Mouse (Mus musculus) spleen, embryonic (tissue): ENCODE results near the gene Myb.
"Not testable (repeated sequence)": the region's sequence is repeated elsewhere in the genome, so short reads cannot be mapped to it uniquely, and the experiment has no call there.

Experiments used
- CTCF ChIA-PET: fragments of 350-600 bp; sonication (Branson Sonifier 250); formaldehyde crosslinking; loops from one replicate; lab custom pipeline; 2022; lab: Charles Lee

Gene Myb

GRCm38 (mm10) chr10:21172650-21173200 lies 11.9 kb upstream of the Myb start:
- CTCF ChIA-PET = no interaction called here

DNA sequence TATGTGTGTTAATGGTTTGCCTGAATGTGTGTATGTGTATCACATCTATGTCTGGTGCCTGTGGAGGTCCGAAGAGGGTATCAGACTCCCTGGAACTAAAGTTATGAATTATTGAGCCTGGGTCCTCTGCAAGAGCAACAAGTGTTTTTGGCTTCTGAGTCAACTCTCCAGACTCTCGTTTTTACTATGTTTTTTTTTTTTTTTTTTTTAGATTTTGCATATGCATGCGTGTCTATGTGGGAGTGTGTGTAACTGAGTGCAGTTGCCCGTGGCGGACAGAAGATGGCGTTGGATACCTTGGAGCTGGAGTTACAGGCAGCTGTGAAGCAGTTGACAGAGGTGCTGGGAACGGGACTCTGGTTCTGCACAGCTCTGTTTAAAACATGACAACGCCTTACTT lies 7.7 kb upstream of the Myb start:
- CTCF ChIA-PET = no interaction called here

GRCm38 (mm10) chr10:21167842-21168241 lies 7.1 kb upstream of the Myb start:
- CTCF ChIA-PET = no interaction called here

DNA sequence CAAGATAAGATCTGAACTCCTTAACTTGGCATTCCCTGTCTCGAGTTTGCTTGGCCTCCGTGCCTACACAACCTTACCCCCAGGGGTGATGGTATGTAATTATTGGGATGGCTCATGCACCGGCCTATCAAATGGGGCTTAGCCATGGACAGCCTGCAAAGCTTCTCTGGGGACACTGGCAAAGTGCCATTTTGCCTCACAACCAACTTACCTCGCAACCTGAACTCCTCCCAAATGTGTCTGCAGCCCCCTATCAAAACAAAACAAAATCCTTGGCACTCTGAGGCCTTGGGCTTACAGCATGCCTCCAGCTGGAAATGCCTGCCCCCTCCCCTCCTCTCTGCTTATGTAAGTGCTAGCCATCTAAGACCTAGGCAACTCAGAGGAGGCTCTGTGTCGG lies 6.4 kb upstream of the Myb start:
- CTCF ChIA-PET = no interaction called here

- CTCF ChIA-PET = no interaction called here
These were observed 4.6 kb upstream of the Myb start for GRCm38 (mm10) chr10:21165411-21165810.

- CTCF ChIA-PET = no interaction called here
These were observed 1.3 kb upstream of the Myb start for GRCm38 (mm10) chr10:21162124-21162523.

GRCm38 (mm10) chr10:21161359-21162094 lies 743 bp upstream of the Myb start:
- CTCF ChIA-PET = no interaction called here

GRCm38 (mm10) chr10:21159697-21160394 lies 938 bp downstream of the Myb start:
- CTCF ChIA-PET = no interaction called here

- CTCF ChIA-PET = no interaction called here
These were observed 1.8 kb downstream of the Myb start for GRCm38 (mm10) chr10:21158918-21159443.

DNA sequence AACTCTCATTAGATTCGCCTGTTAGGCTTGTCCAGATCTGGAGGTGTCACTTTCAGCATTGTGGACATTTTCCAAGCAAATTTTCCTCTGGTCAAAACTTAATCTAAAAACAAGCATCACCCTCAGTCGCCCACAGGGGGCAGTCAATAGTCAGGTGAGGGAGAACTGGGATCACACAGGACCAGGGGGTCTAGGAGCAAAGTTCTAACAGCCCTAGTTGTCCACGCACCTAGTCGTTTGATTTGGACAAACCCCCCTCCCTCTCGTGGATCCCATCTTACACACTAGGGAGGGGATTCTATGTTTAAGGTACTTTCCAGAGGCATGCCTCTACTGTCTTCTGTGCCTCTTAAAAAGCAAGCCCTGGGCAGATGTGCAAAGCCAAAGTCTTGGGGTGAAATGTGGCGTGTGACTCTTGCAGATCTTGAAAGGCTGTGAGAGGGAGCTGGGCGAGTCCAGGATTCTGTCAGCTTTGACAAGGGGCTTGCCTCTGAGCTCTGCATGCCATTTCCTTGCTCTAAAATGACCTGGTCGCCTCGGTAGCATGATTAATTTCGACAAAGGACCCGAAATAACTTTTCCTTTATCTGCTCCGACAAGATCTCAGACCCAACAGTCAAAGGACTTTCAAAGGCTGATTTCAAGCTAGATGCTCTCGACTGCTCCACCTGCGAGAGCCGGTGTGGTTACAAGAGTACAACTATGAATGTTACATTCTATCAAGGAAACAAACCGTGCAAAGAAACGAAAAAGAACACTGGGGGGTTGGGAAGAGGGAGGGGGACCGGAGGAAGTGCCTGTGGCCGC lies 2.5 kb downstream of the Myb start:
- CTCF ChIA-PET = no interaction called here

DNA sequence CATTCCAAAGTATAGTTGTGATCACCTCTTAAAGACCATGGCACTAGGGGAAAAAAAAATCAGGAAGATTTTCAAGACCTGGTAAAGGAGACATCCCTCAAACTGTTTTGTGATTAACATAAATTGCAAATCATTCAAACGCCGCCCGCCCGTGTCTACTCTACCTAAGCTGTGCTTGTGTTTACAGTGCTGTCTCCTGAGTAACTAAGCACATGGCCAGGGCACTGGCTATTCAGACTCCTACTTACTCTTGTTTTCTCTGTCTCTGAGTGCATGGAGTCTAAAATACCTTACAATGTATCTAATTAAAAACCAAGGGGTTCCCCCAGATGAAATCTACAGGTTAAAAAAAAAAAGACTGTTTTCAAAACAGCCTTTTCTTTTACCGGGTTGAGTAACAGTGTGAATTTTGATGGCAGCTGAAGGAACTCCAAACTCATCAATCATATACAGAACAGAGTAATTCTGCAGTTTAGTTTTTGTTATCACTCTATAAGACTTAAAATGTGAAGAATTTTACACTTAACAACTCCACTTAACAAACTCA lies 3.8 kb downstream of the Myb start:
- CTCF ChIA-PET = interaction anchor here (0.6 kb wide), 1 partner anchor 797 kb away, joined by 3 read pairs; no protein-coding TSS in a partner anchor

DNA sequence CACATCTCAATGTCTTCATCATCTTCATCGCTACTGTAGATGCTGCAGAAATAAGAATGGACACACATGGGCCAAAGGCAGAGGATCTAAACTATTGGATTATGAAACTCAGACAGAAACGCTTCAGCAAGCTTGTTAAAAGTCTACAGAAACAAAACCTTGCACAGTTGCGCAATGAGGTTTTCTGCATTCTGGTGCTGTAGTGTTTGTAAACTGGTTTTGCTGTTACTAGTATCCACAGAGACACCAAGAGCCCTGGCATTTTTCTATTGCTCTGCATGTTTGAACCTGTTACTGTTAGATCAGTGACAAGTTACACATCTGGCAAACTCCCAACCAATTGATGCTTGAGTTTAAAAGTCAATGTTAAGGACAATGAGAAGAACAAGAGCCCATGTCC lies 4.4 kb downstream of the Myb start:
- CTCF ChIA-PET = no interaction called here

GRCm38 (mm10) chr10:21154927-21155326 lies 5.9 kb downstream of the Myb start:
- CTCF ChIA-PET = no interaction called here

DNA sequence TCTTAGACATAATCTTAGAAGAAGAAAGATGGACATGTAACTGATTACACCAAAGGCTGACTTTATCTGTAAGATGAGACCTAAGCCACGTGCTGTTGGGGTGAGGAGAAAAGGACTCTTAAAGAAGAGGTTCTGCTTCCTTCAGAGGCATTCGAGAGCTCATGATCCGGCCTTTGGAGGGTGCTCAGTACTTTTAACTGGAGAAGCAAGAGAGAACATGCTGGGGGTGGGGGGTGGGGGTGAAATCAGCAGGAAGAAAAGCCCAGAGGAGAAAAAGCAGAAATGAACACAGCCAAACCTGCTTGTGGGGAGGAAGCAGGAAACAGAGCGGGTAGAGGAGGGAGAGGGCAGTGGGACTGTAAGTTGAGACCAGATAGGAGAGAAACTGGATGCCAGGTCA lies 7.4 kb downstream of the Myb start:
- CTCF ChIA-PET = interaction anchor here (0.6 kb wide), 1 partner anchor 13 kb away, joined by 11 read pairs; no protein-coding TSS in a partner anchor

DNA sequence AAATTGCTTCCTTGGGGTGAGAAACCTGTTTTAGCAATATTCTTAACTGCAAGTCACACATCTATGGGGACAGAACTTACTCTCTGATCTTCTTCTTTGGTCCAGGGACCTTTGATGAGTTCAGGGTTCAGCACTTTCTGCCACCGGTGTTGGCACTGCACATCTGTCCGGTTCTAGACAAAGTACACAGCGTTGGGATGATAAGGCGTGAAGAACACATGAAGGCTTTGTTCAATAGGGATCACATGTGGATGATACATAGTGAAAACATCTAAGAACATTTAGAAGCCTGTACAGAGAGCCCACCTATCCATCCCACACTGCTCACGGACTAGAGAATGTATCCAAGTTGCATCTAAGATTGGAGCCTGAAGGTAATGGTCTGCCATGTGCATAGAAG lies 8.0 kb downstream of the Myb start:
- CTCF ChIA-PET = interaction anchor here (0.6 kb wide), 1 partner anchor 13 kb away, joined by 11 read pairs; no protein-coding TSS in a partner anchor

- CTCF ChIA-PET = no interaction called here
These were observed 9.5 kb downstream of the Myb start for GRCm38 (mm10) chr10:21151320-21151719.

GRCm38 (mm10) chr10:21149945-21150344 lies 10.8 kb downstream of the Myb start:
- CTCF ChIA-PET = not testable (repeated sequence)

GRCm38 (mm10) chr10:21146719-21147118 lies 14.1 kb downstream of the Myb start:
- CTCF ChIA-PET = interaction anchor here (0.7 kb wide), 1 partner anchor 9 kb away, joined by 3 read pairs; no protein-coding TSS in a partner anchor

DNA sequence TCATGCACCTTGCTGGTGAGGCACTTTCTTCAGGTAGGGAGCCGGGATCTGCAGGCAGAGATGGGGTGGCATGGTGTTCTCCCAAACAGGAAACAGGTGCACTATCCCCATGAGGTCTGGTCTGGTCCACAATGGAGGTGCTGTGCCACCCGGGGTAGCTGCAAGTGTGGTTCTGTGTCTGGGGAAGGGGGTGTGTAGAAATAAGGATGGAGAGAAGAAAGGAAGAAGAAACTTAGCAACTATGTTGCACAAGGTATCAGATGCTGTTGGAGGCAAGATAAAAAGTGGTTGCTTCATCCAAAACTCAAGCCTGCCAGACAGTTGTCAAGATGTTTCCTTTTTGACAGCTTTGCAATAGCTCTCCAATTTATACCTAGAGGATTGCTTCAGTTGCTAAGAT lies 14.5 kb downstream of the Myb start:
- CTCF ChIA-PET = no interaction called here

GRCm38 (mm10) chr10:21144627-21145504 lies 15.9 kb downstream of the Myb start:
- CTCF ChIA-PET = no interaction called here
